Mouse (Mus musculus): ENCODE results near the gene Fam229b.

Gene Fam229b

DNA sequence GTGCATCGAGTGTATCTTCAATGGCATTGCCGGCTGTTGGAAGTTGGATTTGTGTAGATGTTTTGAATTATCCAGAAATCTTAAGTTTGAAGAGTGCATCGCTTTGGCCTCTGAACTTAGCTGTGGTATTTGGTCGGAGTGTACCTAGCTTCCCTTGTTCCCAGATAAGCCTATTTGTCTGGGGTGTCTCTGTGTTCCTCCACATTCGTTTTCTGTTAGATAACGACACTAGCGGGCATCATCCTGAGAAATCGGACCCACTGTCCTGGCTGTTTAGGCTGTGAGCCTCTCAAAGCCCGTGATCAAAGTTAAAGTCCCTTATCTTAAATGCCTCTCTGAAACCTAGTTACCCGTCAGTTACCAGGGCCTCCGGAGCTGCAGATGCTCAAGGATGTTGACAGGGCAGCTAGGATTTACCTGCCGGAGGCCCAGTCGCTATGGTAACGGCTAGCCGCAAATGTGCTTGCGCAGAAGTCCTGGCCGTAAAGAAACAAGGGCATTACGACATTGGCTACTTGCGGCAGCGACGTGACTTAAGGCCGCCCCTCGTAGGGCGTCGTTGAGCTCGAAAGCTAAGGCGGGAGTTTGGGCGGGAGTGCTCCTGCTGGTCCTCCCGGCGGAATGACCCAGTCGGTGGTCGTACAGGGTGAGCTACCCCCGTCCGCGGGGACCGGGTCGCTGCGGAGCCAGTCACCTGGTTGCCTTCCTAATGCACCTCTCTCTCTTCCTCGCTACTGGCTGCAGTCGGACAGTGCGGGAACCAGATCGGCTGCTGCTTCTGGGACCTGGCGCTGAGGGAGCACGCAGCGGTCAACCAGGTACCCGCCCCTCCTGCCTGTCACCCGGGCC is at the start of gene Fam229b, which contains the start of gene Tube1:
Gene Fam229b (minus strand): TSS at position 453 of the 849 bp plus-strand sequence.
Gene Tube1 (plus strand): TSS at position 515 of the 849 bp plus-strand sequence.
- peak; percentile 94 for DNase-seq

DNA sequence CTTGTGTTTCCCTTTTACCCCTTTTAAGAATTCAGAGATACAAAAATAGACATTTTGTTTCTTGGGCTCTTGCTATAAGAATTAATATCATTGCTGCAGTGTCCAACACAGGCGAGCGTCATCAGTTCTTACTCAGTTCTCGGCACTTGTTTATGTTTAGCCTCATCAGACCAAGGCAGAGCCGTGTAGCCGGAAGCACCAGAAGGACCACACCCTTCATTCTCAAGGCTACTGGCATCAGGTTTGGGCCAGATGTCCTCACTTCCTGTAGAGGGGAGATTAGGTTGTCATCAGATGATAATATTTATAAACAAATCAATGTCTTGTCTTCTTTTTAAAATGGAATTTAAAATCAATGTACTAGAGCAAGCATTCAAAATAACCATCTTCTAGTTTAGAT is 43.3 kb upstream of the Fam229b start:
- no peak for DNase-seq

DNA sequence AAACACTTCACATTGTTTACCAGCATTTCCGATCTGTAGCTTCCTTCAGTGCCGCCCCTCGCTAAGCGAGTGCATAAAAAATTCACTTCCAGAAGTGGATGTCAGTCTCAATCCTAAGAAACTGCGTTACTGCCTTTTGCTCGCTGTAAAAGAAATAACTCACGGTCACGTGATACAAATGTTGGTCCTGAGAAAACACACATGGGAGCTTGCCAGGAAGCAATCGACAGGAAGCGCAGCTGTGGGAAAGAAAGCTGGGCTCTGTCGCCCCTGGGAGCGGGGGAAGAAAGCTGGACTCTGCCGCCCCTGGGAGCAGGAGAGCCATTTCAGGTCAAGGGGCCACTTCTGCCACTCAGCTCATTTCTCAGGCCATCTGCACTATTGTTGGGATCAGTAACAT is 39.4 kb upstream of the Fam229b start:
- DNase-seq: peak; percentile 77

DNA sequence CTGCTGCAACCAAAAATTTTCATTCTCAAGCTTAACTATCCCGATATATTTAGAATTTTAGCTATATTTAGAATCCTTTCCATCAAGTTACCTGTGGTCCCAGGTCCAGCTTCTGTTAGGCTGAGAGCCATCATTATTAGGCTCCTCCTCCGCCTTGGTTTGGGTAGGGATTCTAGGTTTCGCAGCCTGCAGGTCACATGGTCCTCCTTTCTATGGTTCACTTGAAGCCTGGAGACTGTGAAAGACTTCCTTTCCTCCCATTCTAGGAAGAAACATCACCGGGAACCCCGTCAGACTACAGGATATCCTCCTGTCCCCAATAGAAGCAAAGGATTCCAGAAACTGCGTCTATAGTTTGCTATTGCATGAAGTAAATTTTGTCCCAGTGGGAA is 38.8 kb upstream of the Fam229b start:
- peak; percentile 17 for DNase-seq

DNA sequence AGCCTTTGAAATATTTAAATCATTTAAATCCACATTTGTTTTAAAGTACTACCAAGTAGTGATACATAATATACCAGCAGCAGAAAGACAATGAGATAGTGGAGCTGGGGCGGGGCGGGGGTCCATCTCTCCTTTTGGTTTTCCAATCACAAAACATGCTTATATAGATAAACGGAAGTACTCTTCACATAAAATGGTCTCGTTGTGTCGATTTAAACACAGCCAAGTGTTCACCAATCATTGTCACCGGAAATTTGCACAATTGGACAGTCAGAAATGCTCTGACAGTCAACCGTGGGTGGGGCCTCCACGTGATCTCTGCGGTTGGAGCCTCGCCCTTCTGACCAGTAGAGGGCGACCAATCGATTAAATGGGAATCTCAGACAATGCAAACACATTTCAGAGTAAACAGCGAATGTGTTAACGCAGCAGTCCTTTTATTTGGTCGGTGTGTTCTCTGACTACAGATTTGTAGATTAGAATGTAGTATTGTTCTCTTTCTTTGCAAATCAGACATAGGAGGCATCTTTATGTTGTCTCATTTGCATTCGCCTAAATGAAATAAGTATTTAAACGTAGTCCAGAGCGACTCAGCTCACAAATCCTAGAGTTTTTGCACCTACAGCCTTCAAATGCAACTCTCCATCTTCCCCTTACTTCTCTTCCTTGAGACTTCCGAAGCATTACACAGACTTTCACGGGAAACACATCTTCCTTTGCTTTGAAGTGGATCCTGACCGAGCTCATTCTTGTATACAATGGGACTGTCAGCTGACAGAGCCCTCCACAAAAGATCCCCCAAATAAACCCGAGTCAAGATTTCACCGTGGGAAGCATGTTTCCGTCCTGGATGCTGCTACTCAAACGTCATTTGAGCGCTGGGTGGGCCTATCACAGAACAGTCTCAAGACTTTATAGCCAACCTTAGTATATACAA is 38.2 kb upstream of the Fam229b start:
- DNase-seq: peak; percentile 91

DNA sequence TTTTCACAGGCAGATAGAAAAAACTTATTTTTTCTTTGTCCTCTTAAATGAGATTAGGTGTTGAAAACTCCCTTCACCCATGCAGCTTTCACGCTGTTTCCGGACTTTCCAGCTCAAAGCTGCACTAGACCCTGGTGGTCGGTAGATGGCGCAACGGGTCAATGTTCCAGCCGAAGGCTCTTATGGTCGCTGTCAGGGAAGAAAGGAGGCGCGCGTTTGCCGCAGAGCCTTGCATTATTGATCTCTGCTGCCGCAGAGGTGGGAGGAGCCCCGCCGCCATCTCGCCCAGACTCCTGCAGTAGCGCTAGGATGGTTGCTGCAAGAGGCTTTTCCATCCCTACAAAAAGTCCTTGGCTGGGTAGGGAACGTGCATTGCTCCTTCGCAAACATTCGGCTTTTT is 37.4 kb upstream of the Fam229b start:
- peak; percentile 94 for DNase-seq

DNA sequence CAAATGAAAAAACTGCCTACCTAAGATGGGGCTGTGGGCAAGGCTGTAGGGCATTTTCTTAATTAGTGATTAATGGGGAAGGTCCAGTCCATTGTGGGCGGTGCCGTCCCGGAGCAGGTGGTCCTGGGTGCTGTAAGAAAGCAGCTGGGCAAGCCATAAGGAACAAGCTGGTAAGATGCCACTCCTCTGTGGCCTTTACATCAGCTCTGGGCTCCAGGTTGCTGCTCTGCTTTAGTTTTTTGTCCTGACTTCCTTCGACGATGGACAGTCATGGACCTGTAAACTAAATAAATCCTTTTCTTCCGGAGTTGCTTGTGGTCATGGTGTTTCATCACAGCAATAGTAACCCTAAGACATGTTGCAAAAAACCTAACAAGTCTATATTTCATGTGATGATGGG is 37.0 kb upstream of the Fam229b start:
- DNase-seq: peak; percentile 15

DNA sequence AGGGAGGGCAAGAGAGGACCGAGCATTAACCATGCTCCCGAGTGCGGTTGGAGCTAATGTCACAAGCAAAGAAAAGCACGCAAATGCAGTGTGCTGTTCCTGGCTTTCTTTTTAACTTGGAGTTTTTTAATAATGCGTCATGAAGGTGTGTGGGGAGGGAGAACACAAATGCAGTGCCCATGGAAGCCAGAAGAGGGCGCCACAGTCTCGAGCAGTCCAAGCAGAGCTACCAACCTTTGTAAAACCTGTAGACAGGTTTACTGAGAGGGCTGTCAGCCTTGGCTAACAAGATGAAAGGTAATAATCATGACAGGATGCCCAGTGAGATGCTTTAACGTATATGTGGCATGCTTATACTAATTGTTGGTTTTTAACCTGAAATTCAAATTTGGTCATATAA is 36.5 kb upstream of the Fam229b start:
- DNase-seq: peak; percentile 81

DNA sequence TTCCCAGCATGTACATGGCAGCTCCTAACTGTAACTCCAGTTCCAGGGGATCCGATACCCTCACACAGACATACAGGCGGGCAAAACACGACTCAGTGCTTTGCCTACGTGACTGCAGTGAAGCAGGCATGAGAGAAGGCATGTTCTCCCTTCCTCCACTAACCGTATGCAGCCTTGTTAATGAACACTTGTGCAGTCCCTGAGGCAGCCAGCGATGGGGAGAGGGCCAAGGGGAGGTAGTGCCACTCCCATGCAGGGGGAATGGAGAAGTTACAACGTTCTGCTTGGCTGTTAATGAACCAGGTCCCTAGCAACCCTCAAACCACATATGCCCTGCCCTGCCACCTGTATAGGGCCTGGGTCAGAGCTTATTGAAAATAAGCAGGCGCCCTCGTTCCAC is 35.9 kb upstream of the Fam229b start:
- DNase-seq: peak; percentile 19

DNA sequence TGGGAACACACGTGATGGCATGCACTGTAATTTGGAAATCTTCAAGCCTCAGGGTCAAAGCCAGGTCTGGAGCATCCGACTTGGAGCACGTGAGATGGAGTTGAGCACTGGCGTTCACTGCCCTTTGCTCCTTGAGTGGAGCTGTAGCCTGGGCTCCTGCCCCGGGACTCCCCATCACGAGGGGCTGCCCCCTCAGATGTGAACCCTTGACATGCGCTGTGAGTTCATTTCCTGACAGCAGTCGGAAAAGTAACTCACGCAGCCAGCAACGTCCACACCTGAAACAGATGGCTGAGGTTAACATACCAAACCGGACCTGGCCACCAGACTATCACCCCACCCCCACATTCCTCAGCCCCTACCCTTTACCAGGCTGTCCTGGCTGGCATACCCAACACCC is 33.9 kb upstream of the Fam229b start:
- DNase-seq: no peak

DNA sequence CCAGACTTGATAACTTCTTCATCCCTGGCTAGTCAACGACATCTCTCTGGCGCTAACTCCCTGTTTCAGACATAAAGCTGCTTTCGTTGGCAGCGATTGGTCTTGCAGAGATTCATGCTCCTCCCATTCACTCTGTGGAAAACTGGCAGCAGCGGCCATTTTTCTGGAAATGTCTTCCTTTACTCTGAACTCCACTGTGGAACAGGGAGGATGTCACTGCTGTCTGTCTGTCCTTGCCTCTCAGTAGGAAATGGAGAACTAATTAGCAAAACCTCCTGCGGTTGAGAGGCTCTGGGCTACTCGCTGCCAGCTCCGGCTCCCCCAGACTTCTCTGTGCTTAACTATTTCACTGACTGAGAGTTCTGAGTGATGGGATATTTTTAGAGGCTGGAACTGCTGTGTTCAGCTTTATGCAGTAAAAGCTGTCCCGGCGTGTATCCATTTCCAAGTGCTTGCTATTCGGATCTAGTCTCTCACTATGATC is 32.0 kb upstream of the Fam229b start:
- peak; percentile 51 for DNase-seq

DNA sequence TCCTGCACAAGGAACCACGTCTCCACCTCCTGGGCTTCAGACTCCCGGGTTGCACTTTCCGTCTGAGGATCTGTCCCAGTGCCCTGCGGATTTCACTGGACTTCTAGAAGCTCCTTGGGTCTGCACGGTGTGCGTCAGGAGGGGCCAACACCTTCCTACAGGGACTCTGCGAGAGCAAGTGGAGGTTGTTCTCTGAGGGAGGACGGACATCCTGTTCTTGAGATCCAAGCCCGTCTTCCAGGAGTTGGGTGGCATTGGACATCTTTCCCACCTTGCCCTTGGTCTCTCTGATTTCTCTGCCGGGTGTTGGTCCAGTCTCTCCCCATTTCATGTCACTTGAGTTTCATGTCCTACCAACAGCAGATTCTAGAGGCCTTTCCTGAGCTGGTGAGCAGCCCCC is 30.0 kb upstream of the Fam229b start, which contains the start of gene Ccn6:
Gene Ccn6 (minus strand): TSS at position 101 of the 400 bp plus-strand sequence.
- DNase-seq: no peak

DNA sequence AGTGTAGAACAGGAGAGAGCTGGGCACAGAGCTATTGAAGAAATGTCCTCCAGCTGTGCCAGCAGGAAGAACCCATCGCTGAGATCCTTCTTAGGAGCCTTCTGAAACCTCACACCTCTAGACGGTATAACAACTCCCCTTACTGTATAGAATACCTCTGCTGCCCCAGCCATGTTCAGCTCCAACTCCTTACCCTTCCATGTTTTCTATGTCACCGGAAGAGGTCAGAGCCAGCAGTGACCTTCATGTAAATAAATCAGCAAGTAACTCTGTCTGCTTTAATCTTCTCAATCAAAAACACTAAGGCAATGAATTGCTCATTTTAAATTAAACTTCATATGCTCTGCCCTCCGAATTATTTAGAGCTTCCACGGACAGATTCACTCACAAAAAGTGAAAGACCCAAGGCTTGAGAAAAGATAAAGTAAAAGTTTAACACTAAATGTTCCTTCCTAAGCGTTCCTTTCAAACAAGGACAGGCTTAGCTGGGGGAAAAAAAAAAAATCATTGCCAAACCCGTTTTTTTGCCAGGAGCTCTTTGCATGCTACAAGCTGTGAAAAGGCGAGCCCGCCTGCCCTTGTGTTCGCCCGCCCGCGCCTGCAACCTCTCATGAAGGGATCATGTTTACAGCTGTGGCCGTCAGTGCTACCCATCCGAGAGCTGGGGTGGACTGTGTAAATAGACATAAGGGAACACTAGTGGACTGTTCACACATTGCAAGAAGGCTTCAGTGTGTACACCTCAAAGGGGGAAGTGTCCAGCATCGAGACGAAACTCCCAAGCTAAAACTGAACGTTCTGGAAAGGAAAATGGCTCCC is 29.2 kb upstream of the Fam229b start:
- DNase-seq: peak; percentile 52

DNA sequence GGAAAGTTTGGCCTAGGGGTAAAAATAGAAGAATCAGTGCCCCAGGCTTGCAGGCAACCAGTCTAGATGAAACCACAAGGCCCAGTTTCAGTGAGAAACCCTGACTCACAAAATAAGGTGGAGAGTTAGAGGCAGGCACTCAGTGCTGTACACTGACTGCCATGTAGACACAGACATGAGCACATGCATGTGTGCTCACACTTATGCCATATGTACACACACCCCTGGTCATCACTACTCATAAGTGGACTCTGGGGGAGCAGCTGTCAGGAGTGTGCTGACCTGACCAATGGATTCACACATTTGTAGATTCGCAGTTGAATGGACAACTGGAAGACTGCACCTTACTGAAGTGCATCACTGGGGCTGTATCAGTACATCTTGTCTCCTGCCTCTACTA is 27.7 kb upstream of the Fam229b start:
- DNase-seq: no peak

DNA sequence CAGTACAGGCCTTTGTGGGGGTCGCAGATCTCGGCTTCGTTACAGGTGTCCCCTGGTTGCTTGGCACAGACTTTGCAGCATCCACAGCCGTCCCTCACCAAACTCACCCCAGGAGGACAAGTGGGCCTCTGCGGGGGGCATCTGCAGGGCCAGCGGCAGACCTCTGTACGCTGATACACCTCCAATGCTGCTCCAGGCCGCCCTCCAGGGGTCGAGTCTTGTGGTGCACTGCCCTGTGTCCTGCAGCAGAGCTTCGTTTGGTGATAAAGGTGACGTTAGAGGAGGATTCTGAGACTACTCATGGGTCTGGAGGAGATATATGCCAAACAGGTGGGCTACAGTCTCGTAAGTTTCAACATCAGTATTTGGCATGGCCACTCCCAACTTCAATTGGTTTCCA is 24.6 kb upstream of the Fam229b start:
- no peak for DNase-seq

DNA sequence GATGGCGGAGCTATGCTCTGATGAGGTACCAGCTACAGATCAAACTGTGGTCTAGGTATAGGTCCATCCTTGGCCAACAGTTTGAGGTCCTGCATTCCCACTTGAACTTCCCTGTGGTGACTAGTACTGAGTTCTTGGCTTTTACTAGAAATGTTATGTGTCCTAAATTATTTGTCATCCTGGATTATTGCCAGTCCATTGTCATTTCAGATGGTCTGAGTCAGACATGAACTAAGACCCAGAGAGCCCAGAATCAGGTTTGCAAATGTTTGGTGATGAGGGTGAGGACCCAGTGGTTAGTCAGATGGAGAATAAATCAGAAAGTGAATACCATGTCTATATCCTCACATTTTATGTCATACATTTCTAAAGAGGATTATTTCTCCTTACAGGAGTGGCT is 23.6 kb upstream of the Fam229b start:
- DNase-seq: no peak

DNA sequence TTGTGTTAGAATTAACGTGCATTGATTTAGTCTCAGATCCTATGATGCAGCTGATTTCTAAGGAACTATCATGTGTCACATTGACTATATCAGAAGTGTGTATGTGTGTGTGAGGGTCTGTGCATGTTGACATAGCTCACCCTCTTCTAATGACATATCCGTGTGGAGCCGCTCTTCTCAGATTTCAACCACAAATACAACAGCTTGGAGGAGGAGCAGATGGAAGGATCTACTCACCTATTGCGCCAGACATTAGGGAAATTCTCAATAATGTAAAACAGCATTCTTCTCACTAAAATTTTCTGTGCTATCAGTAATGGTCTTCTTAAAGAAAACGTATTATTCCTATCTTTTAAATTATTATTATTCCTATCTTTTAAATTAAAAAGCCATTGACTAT is 23.0 kb upstream of the Fam229b start:
- no peak for DNase-seq

DNA sequence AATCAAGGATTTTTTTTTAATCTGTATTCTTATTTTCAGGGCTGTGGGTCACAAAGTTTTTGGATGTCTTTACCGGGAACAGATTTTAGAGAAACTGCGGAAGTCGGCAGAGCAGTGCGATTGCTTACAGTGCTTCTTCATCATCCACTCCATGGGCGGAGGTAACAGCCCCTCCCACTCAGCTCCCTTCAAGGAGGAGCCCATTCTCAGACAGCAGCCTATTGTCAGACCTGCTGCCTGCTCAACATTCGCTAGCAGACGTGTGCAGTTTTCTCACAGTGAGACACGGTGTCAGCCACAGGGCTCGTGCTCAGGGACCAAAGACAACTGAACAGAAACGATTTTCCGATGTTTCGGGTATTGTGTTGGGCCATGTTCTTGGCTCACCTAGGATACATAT is 8.5 kb upstream of the Fam229b start:
- DNase-seq: no peak

DNA sequence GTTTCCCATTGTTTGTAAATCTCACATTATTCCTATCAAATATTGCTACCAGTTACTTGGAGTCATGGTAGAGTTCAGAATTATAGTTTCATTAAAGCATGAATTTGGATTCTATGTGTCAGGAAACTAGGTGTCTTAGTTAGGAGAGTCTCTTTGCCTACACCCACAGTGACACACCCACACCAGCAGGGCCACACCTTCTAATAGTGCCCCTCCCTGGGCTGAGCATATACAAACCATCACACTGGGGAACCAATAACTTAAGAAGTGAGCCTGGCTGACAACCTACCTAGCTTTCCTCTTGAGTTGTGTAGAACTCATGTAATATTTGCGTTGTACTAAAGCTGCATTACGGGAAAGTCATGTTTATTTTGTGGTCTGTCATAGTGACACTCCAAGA is 7.7 kb upstream of the Fam229b start:
- no peak for DNase-seq

DNA sequence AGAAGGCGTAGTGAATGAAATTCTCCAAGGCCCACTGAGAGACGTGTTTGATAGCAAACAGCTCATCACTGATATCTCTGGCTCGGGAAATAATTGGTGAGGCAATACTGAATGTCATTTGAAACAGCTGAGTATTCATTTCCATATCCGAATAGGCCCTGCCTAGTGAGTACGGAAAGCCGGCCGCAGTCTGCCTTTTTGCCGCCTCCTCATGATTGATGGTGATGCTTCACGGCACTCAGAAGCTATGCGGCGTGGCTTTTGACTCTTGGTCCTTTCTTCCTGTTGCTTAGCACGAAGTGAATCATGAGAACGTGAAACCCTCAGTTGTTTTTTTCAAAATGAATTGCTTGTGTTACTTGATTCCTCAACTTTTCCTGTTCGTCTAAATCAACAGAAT is 7.1 kb upstream of the Fam229b start:
- DNase-seq: no peak

DNA sequence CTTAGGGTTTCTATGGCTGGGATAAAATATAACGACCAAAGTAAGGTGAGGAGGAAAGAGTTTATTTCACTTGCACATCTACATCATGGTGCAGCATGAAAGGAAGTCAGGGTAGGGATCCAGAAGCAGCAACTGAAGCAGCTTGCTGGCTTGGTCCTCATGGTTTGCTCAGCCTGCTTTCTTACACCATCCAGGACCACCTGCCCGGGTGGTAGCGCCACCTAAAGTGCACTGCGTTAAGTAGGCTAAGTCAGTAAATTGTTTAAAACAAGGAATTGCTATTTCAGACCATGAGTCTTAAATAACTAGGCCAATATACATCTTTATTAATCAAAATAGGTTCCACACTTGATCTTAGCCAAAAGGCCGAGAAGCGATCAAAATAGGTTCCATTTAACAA is 5.0 kb upstream of the Fam229b start:
- DNase-seq: no peak

DNA sequence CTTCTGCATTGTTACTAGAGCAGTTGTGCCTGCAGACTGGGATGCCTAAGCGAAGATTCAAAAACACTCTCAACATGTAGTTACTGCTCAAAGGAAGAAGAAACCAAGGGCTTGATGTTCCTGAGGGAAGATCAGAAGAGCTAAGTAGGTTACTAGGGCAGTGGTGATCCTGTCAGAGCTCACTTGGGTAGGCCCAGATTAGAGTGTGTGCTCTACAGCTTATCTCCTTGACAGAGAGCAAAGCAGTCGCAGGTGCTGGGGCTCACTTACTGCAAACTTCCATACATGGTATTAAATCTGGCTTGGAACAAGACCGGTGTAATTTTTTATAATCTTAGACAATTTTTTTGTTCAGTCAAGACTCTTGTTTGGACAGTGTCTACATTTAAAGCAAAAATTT is 4.1 kb upstream of the Fam229b start:
- no peak for DNase-seq

DNA sequence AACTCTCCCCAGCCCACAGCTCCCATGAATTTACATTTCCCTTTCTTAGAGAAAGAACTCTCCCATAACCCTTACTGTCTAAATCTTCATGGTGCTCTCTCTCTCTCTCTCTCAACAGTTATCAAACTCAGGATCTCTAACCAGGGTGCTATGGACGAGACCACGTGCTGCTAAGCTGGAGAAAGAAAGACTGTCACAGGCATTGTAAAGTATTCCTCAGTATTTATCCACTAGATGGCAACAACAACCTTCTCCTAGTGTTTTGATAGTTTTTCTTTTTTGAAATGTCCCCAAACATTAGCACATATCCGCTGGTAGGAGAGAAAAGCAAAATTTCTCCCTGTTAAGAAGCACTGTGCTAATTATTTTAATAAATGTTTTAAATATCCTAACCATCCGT is 12.3 kb downstream of the Fam229b start:
- no peak for DNase-seq

All from kidney, postnatal 10 days (tissue).